Mouse (Mus musculus) erythroblast, embryonic 14.5 days (primary cell): Measurements from ENCODE around the gene Elp1.

Experiments
- GATA1 ChIP-seq: IDR thresholded peaks from 2 replicates; pipeline ENCODE4 v1.6.1; 2012; ENCODE audit warnings: low read length, inconsistent platforms, mixed read lengths
- TAL1 ChIP-seq: IDR thresholded peaks from 3 replicates; pipeline ENCODE4 v1.6.1; 2012; ENCODE audit warnings: low read length, inconsistent platforms, mixed read lengths

DNA sequence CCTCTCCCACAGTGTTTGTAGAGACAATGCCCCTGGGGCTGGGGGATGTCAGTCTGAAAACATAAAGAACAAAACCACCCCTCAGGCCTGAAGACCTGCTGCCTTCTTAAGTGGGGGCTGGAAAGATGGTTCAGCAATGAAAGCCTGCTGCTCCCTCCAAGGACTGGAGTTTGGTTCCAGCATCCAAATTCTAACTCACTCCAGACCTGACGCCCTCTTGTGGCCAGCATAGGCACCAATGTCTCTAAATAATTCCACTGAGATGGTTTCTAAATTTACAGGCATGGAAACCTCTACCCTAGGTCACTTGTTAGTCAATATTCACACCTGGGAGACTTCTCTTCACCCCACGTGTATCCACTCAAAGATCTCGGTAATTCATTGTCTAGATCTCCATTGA, 80.7 kb downstream of the Elp1 start:
- TF ChIP-seq GATA1 (no peak), TAL1 (no peak)
